ENCODE assay signal across 10 mouse cellular contexts in the genomic region with DNA sequence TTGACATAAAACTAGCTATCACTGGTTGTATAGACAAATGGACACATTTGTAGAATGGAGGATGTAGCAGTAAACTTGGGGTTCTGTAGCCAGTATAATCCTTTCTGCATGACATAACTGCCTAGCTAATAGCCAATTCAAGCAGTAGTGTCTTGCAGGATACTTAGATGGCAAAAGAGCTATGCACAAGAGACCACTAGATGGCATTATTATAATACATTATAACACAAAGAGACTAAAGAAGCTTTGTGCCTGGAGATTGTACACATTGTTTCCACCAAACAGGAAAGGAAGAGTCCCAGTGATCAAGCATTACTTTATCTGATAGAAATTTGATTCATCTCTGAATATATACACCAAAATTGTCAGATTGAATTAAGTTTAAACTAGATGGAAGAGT. TPM values are rescaled to one million over a fixed set of nuclear protein-coding genes. Genes with fewer than 3 reads are reported as not detected.
DNase-seq lines count a peak whose midpoint lies in the region; ATAC-seq and TF ChIP-seq lines count a peak whose summit lies in the region.
"Had no signal": no experiment of that assay in that cellular context is flagged by ENCODE, and none has a peak within 500 bp of the region (broad histone marks: within the 10 kb centered on the region; RNA-seq: fewer than 3 reads in every experiment).

No protein-coding gene starts in this region.

- no peaks in the 10 kb centered on the region for H3K36me3 ChIP-seq in midbrain, embryonic 14.5 days (ENCODE audit: control insufficient read depth, insufficient read depth, low read length)
- no peaks in the 10 kb centered on the region for H3K36me3 ChIP-seq in midbrain, embryonic 13.5 days
- H3K36me3 ChIP-seq in splenic B cell, adult 2 months (ENCODE audit: control insufficient read depth, insufficient read depth, low read length, poor library complexity, severe bottlenecking) = no peaks in the 10 kb centered on the region
- H3K36me3 ChIP-seq: embryonic facial prominence, embryonic 13.5 days had no signal

- no peak overlapping the region for H3K27ac ChIP-seq in gastrocnemius, adult 2 months
- no peak overlapping the region for H3K27ac ChIP-seq in midbrain, embryonic 14.5 days (replicated peaks; ENCODE audit: low read depth, low read length)
- H3K27ac ChIP-seq in midbrain, embryonic 13.5 days = no peak overlapping the region
- H3K27ac ChIP-seq: embryonic facial prominence, embryonic 13.5 days had no signal

- no peak overlapping the region for H3K9ac ChIP-seq in midbrain, embryonic 14.5 days (replicated peaks; ENCODE audit: low read length)
- H3K9ac ChIP-seq in midbrain, embryonic 13.5 days (replicated peaks) = no peak overlapping the region
- H3K9ac ChIP-seq: embryonic facial prominence, embryonic 13.5 days had no signal

- no peaks in the 10 kb centered on the region for H3K27me3 ChIP-seq in midbrain, embryonic 14.5 days (ENCODE audit: control insufficient read depth, insufficient read depth, low read length)
- no peaks in the 10 kb centered on the region for H3K27me3 ChIP-seq in midbrain, embryonic 13.5 days
- H3K27me3 ChIP-seq in splenic B cell, adult 2 months (ENCODE audit: control insufficient read depth, insufficient read depth, low read length, poor library complexity, severe bottlenecking) = no peaks in the 10 kb centered on the region
- H3K27me3 ChIP-seq: embryonic facial prominence, embryonic 13.5 days had no signal

- no peaks in the 10 kb centered on the region for H3K4me1 ChIP-seq in midbrain, embryonic 14.5 days (ENCODE audit: control insufficient read depth, insufficient read depth, low read length)
- H3K4me1 ChIP-seq in midbrain, embryonic 13.5 days (replicated peaks) = no peaks in the 10 kb centered on the region
- H3K4me1 ChIP-seq: embryonic facial prominence, embryonic 13.5 days had no signal

- no peak overlapping the region for H3K4me2 ChIP-seq in midbrain, embryonic 14.5 days (ENCODE audit: low read length)
- no peak overlapping the region for H3K4me2 ChIP-seq in midbrain, embryonic 13.5 days (replicated peaks)
- H3K4me2 ChIP-seq: embryonic facial prominence, embryonic 13.5 days had no signal

- peak; percentile 45; the same call in 1 of the 2 replicates for TF ChIP-seq CTCF in gastrocnemius, adult 2 months (IDR thresholded peaks at IDR 0.05)

- intact Hi-C loops in gastrocnemius, adult 2 months (cut with DNase I) = loop anchor here (1.0 to 10.0 kb wide), 2 partner anchors 90 to 262 kb away; a partner anchor contains a TSS

- no peaks in the 10 kb centered on the region for H3K9me3 ChIP-seq in midbrain, embryonic 14.5 days (ENCODE audit: control insufficient read depth, low read length)
- H3K9me3 ChIP-seq in midbrain, embryonic 13.5 days = no peaks in the 10 kb centered on the region
- H3K9me3 ChIP-seq: embryonic facial prominence, embryonic 13.5 days had no signal

- no peak for ATAC-seq in midbrain, embryonic 14.5 days (ENCODE audit: low FRiP score, low TSS enrichment)
- no peak for ATAC-seq in midbrain, embryonic 13.5 days
- ATAC-seq in common myeloid progenitor, adult 5-6 weeks (replicated peaks; ENCODE audit: low read depth, poor library complexity, severe bottlenecking) = peak; percentile 88

- H3K4me3 ChIP-seq in gastrocnemius, adult 2 months = no peak overlapping the region
- H3K4me3 ChIP-seq in midbrain, embryonic 14.5 days (replicated peaks; ENCODE audit: low read depth, low read length) = no peak overlapping the region
- no peak overlapping the region for H3K4me3 ChIP-seq in midbrain, embryonic 13.5 days (replicated peaks)
- H3K4me3 ChIP-seq: embryonic facial prominence, embryonic 13.5 days had no signal

- DNase-seq in gastrocnemius, adult 2 months = no peak
- DNase-seq in gastrocnemius, postnatal 10 days = no peak
- DNase-seq in midbrain, embryonic 14.5 days = peak; percentile 73
- DNase-seq in splenic B cell, adult 2 months (ENCODE audit: low read depth, low spot score) = peak; percentile 50
- DNase-seq in adrenal gland, postnatal 10 days = no peak
- DNase-seq in urinary bladder, adult 2 months (ENCODE audit: low spot score) = no peak
- DNase-seq: kidney, adult 11 months had no signal

RNA-seq across cellular contexts. Expression of a gene that starts 5.8 kb away (rescaled TPM):
- 100 to 1,000 TPM; 108 to 112 TPM for total RNA-seq in gastrocnemius, adult 2 months (2021)
- 100 to 1,000 TPM; 162 to 171 TPM for total RNA-seq in gastrocnemius, postnatal 10 days (2021)
- polyA plus RNA-seq in midbrain, embryonic 14.5 days (2014; fragmentation: Nextera tagmentation; extraction: Ambion mirVana) = 186 and 200 TPM in 2 replicates
- 201 and 217 TPM in 2 replicates for polyA plus RNA-seq in midbrain, embryonic 13.5 days (2015; fragmentation: Nextera tagmentation; extraction: Ambion mirVana)
- 27.6 and 53.7 TPM in 2 replicates for total RNA-seq in common myeloid progenitor, adult 5-6 weeks (2017)
- 100 to 1,000 TPM; 208 to 232 TPM for total RNA-seq in adrenal gland, postnatal 10 days (2021)
- 218 and 233 TPM in 2 replicates for polyA plus RNA-seq in urinary bladder, adult 2 months (2012; rRNA removed)

RNA-seq across cellular contexts. Expression of a gene that starts 29.3 kb away (rescaled TPM):
- total RNA-seq in gastrocnemius, adult 2 months (2021) = 1 to 10 TPM; 2.1 to 5.0 TPM
- total RNA-seq in gastrocnemius, postnatal 10 days (2021) = 10 to 100 TPM; 17.9 to 27.1 TPM
- 22.4 and 26.1 TPM in 2 replicates for polyA plus RNA-seq in midbrain, embryonic 14.5 days (2014; fragmentation: Nextera tagmentation; extraction: Ambion mirVana)
- 16.8 and 20.5 TPM in 2 replicates for polyA plus RNA-seq in midbrain, embryonic 13.5 days (2015; fragmentation: Nextera tagmentation; extraction: Ambion mirVana)
- total RNA-seq in common myeloid progenitor, adult 5-6 weeks (2017) = 0.18 TPM in 1 of 2 replicates, not detected in the other
- total RNA-seq in adrenal gland, postnatal 10 days (2021) = 10 to 100 TPM; 11.8 to 17.1 TPM
- polyA plus RNA-seq in urinary bladder, adult 2 months (2012; rRNA removed) = 4.4 and 7.4 TPM in 2 replicates

Comparison
In these comparisons a context has a peak if more than half of its experiments do, and no peak if none do; other contexts are left out.
1. DNase-seq: peak in midbrain, embryonic 14.5 days (single experiment) and splenic B cell, adult 2 months (single experiment); none in gastrocnemius, adult 2 months (single experiment), gastrocnemius, postnatal 10 days (single experiment), adrenal gland, postnatal 10 days (single experiment) and urinary bladder, adult 2 months (single experiment).